Mouse (Mus musculus): ENCODE data around the gene Pak1.

The Pak1 gene

GRCm38 (mm10) chr7:97863512-97863911 lies 75.2 kb downstream of the Pak1 start:
- DNase-seq: no peak

GRCm38 (mm10) chr7:97864531-97864930 lies 76.2 kb downstream of the Pak1 start:
- no peak for DNase-seq

- peak; percentile 64 for DNase-seq
These were observed 79.5 kb downstream of the Pak1 start for GRCm38 (mm10) chr7:97867866-97868265.

GRCm38 (mm10) chr7:97868766-97869165 lies 80.4 kb downstream of the Pak1 start:
- DNase-seq: no peak

GRCm38 (mm10) chr7:97872396-97872795 lies 84.1 kb downstream of the Pak1 start:
- no peak for DNase-seq

GRCm38 (mm10) chr7:97873317-97873716 lies 85.0 kb downstream of the Pak1 start:
- peak; percentile 45 for DNase-seq

GRCm38 (mm10) chr7:97877846-97878538 lies 89.7 kb downstream of the Pak1 start:
- no peak for DNase-seq

GRCm38 (mm10) chr7:97911646-97912045 lies 123.3 kb downstream of the Pak1 start:
- no peak for DNase-seq

- DNase-seq: peak; percentile 23
These were observed 126.6 kb downstream of the Pak1 start for GRCm38 (mm10) chr7:97914833-97915516.

GRCm38 (mm10) chr7:97919742-97920141 lies 131.4 kb downstream of the Pak1 start, which contains the start of gene Gdpd4:
Gene Gdpd4 (plus strand): TSS chr7:97919955.
- no peak for DNase-seq

GRCm38 (mm10) chr7:97925819-97926218 lies 137.5 kb downstream of the Pak1 start:
- DNase-seq: no peak

GRCm38 (mm10) chr7:97926978-97927377 lies 138.6 kb downstream of the Pak1 start:
- no peak for DNase-seq

GRCm38 (mm10) chr7:97944485-97944884 lies 156.1 kb downstream of the Pak1 start:
- no peak for DNase-seq

Measured in cerebellum, adult 8-10 months (tissue).